Mouse (Mus musculus): ENCODE results near the gene Kcnc4.

DNA sequence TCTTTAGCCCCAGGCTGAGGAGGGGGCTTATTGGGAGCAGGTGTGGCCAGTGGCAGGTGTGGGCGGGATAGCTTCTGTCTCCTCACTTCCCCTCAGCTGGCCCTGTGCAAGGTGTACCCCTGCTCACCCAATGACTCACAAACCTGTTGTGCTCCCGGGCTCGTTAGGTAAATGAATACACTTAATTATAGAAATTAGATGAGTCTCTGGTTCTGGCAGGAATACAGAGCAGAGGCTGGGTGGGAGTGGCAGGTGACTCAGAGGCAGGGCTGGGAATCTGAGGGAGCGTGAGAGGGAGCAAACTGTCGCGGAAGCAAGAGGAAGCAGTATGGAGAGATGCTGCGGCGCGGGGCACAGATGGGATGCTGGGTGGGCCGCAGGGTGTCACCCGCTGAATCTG lies 17.2 kb downstream of the Kcnc4 start:
- TF ChIP-seq POLR2A (IDR thresholded peaks at IDR 0.05; ENCODE audit: insufficient read depth, low read depth, low read length) = no peak
- TF ChIP-seq CTCF (IDR thresholded peaks at IDR 0.05; ENCODE audit: insufficient read depth, low read depth, low read length) = no peak
